Mouse (Mus musculus): Measurements from ENCODE around the gene Vps37b.
A peak's percentile ranks its signal among the peaks of the same experiment; 100 is the strongest.

The Vps37b gene

GRCm38 (mm10) chr5:123977231-123977630 lies 54.8 kb downstream of the Vps37b start:
- DNase-seq, result no peak

- no peak for DNase-seq
These were observed 56.3 kb downstream of the Vps37b start for GRCm38 (mm10) chr5:123975668-123976180.

- DNase-seq, result peak; percentile 31
These were observed 57.4 kb downstream of the Vps37b start for GRCm38 (mm10) chr5:123974616-123975111.

- no peak for DNase-seq
These were observed 57.9 kb downstream of the Vps37b start for GRCm38 (mm10) chr5:123974179-123974485.

GRCm38 (mm10) chr5:123973299-123974178 lies 58.5 kb downstream of the Vps37b start, which contains the start of gene Hip1r:
Gene Hip1r, plus strand, starts transcription at chr5:123973628.
- DNase-seq, result peak; percentile 79

- DNase-seq, result no peak
These were observed 59.6 kb downstream of the Vps37b start for GRCm38 (mm10) chr5:123972453-123972852.

- DNase-seq, result no peak
These were observed 61.5 kb downstream of the Vps37b start for GRCm38 (mm10) chr5:123970576-123970975.

GRCm38 (mm10) chr5:123969216-123969615 lies 62.9 kb downstream of the Vps37b start:
- DNase-seq, result no peak

GRCm38 (mm10) chr5:123968468-123968867 lies 63.6 kb downstream of the Vps37b start:
- no peak for DNase-seq

GRCm38 (mm10) chr5:123966759-123967158 lies 65.3 kb downstream of the Vps37b start:
- no peak for DNase-seq

GRCm38 (mm10) chr5:123964208-123964607 lies 67.9 kb downstream of the Vps37b start:
- no peak for DNase-seq

GRCm38 (mm10) chr5:123961046-123961445 lies 71.0 kb downstream of the Vps37b start:
- DNase-seq, result no peak

- DNase-seq, result no peak
These were observed 71.9 kb downstream of the Vps37b start for GRCm38 (mm10) chr5:123960129-123960528.

- no peak for DNase-seq
These were observed 73.1 kb downstream of the Vps37b start for GRCm38 (mm10) chr5:123959018-123959417.

- no peak for DNase-seq
These were observed 74.9 kb downstream of the Vps37b start for GRCm38 (mm10) chr5:123957213-123957612.

Measured in cerebellum, adult 11-12 months (tissue).